Mouse (Mus musculus) brain, embryonic 14.5 days (tissue): ENCODE measurements around the gene Axin2.

Experiments
- CTCF ChIP-seq: fragments of 200-500 bp; IDR thresholded peaks from 2 replicates; pipeline ENCODE4 v1.5.1; 2012; ENCODE audit warnings: inconsistent platforms, mild to moderate bottlenecking, moderate library complexity, borderline replicate concordance; ENCODE audit not compliant: insufficient read depth, insufficient read length; ENCODE audit errors: extremely low read depth
- POLR2A ChIP-seq: fragments of 200-500 bp; IDR thresholded peaks from 2 replicates; pipeline ENCODE4 v1.6.1; 2012; ENCODE audit warnings: mild to moderate bottlenecking, inconsistent platforms, borderline replicate concordance; ENCODE audit not compliant: poor library complexity, insufficient read depth, insufficient read length, severe bottlenecking; ENCODE audit errors: extremely low read depth

GRCm38 (mm10) chr11:108902303-108902702 is 17.8 kb upstream of the Axin2 start:
- TF ChIP-seq POLR2A (no peak), CTCF (no peak)
